Mouse (Mus musculus): ENCODE measurements around the gene Ccdc3. TPM values are rescaled to one million over a fixed set of nuclear protein-coding genes. Genes with fewer than 3 reads are reported as not detected.

Gene Ccdc3
- polyA plus RNA-seq, 1 experiment from 2014 or later: 6.8 TPM

- no peak overlapping the region for H3K4me3 ChIP-seq
- H3K36me3 ChIP-seq: no peaks in the 10 kb centered on the region
- H3K27ac ChIP-seq: no peak overlapping the region
- no peaks in the 10 kb centered on the region for H3K9me3 ChIP-seq (replicated peaks)
- no peak for ATAC-seq (replicated peaks; ENCODE audit: insufficient number of reproducible peaks, insufficient read depth, low FRiP score, low read depth)
- H3K27me3 ChIP-seq: no peaks in the 10 kb centered on the region
- H3K4me2 ChIP-seq: no peak overlapping the region
- peaks cover 17% of the 10 kb centered on the region for H3K4me1 ChIP-seq (replicated peaks)
- 67% methylated on average over 4 of the region's 4 CpGs for WGBS
- no peak overlapping the region for H3K9ac ChIP-seq
These were observed 46.6 kb downstream of the Ccdc3 start for GRCm38 (mm10) chr2:5184166-5184565.

- ATAC-seq (replicated peaks; ENCODE audit: insufficient number of reproducible peaks, insufficient read depth, low FRiP score, low read depth): no peak
- H3K9me3 ChIP-seq (replicated peaks): no peaks in the 10 kb centered on the region
- 45% methylated on average over 3 of the region's 3 CpGs for WGBS
- no peaks in the 10 kb centered on the region for H3K27me3 ChIP-seq
- no peak overlapping the region for H3K27ac ChIP-seq
- no peak overlapping the region for H3K4me2 ChIP-seq
- H3K36me3 ChIP-seq: no peaks in the 10 kb centered on the region
- peaks cover 17% of the 10 kb centered on the region for H3K4me1 ChIP-seq (replicated peaks)
- H3K9ac ChIP-seq: no peak overlapping the region
- H3K4me3 ChIP-seq: no peak overlapping the region
These were observed 48.1 kb downstream of the Ccdc3 start for GRCm38 (mm10) chr2:5185631-5186030.

- ATAC-seq (replicated peaks; ENCODE audit: insufficient number of reproducible peaks, insufficient read depth, low FRiP score, low read depth): no peak
- Histone ChIP-seq H3K4me3 (no peak overlapping the region), H3K4me2 (no peak overlapping the region), H3K9me3 (replicated peaks) (no peaks in the 10 kb centered on the region), H3K4me1 (replicated peaks) (no peaks in the 10 kb centered on the region), H3K27me3 (no peaks in the 10 kb centered on the region), H3K27ac (no peak overlapping the region), H3K9ac (no peak overlapping the region), H3K36me3 (no peaks in the 10 kb centered on the region)
- 91% methylated on average over 4 of the region's 4 CpGs for WGBS
These were observed 54.6 kb downstream of the Ccdc3 start for GRCm38 (mm10) chr2:5192156-5192555.

GRCm38 (mm10) chr2:5193071-5193470 is 55.5 kb downstream of the Ccdc3 start:
- Histone ChIP-seq H3K27me3 (no peaks in the 10 kb centered on the region), H3K9me3 (replicated peaks) (no peaks in the 10 kb centered on the region), H3K4me1 (replicated peaks) (no peaks in the 10 kb centered on the region), H3K36me3 (no peaks in the 10 kb centered on the region), H3K27ac (no peak overlapping the region), H3K9ac (no peak overlapping the region), H3K4me2 (no peak overlapping the region), H3K4me3 (no peak overlapping the region)
- 81% methylated on average over 4 of the region's 4 CpGs for WGBS
- no peak for ATAC-seq (replicated peaks; ENCODE audit: insufficient number of reproducible peaks, insufficient read depth, low FRiP score, low read depth)

- Histone ChIP-seq H3K9ac (no peak overlapping the region), H3K27me3 (no peaks in the 10 kb centered on the region), H3K27ac (no peak overlapping the region), H3K36me3 (no peaks in the 10 kb centered on the region), H3K4me1 (replicated peaks) (no peaks in the 10 kb centered on the region), H3K4me3 (no peak overlapping the region), H3K9me3 (replicated peaks) (no peaks in the 10 kb centered on the region), H3K4me2 (no peak overlapping the region)
- no peak for ATAC-seq (replicated peaks; ENCODE audit: insufficient number of reproducible peaks, insufficient read depth, low FRiP score, low read depth)
- 67% methylated on average over 6 of the region's 6 CpGs for WGBS
These were observed 57.2 kb downstream of the Ccdc3 start for GRCm38 (mm10) chr2:5194701-5195215.

GRCm38 (mm10) chr2:5197486-5197885 is 59.9 kb downstream of the Ccdc3 start:
- Histone ChIP-seq H3K4me1 (replicated peaks) (no peaks in the 10 kb centered on the region), H3K36me3 (no peaks in the 10 kb centered on the region), H3K9ac (no peak overlapping the region), H3K4me3 (no peak overlapping the region), H3K27ac (no peak overlapping the region), H3K4me2 (no peak overlapping the region), H3K27me3 (no peaks in the 10 kb centered on the region), H3K9me3 (replicated peaks) (no peaks in the 10 kb centered on the region)
- no peak for ATAC-seq (replicated peaks; ENCODE audit: insufficient number of reproducible peaks, insufficient read depth, low FRiP score, low read depth)
- WGBS: 88% methylated on average over 4 of the region's 4 CpGs

GRCm38 (mm10) chr2:5199289-5199688 is 61.7 kb downstream of the Ccdc3 start:
- H3K27me3 ChIP-seq: no peaks in the 10 kb centered on the region
- no peaks in the 10 kb centered on the region for H3K36me3 ChIP-seq
- no peaks in the 10 kb centered on the region for H3K4me1 ChIP-seq (replicated peaks)
- 87% methylated on average over 17 of the region's 17 CpGs for WGBS
- no peak overlapping the region for H3K4me3 ChIP-seq
- no peak overlapping the region for H3K4me2 ChIP-seq
- H3K27ac ChIP-seq: no peak overlapping the region
- H3K9me3 ChIP-seq (replicated peaks): no peaks in the 10 kb centered on the region
- no peak overlapping the region for H3K9ac ChIP-seq
- ATAC-seq (replicated peaks; ENCODE audit: insufficient number of reproducible peaks, insufficient read depth, low FRiP score, low read depth): no peak

- Histone ChIP-seq H3K9ac (no peak overlapping the region), H3K4me1 (replicated peaks) (no peaks in the 10 kb centered on the region), H3K4me3 (no peak overlapping the region), H3K36me3 (no peaks in the 10 kb centered on the region), H3K27me3 (no peaks in the 10 kb centered on the region), H3K27ac (no peak overlapping the region), H3K9me3 (replicated peaks) (no peaks in the 10 kb centered on the region), H3K4me2 (no peak overlapping the region)
- ATAC-seq (replicated peaks; ENCODE audit: insufficient number of reproducible peaks, insufficient read depth, low FRiP score, low read depth): no peak
- 72% methylated on average over 7 of the region's 7 CpGs for WGBS
These were observed 63.3 kb downstream of the Ccdc3 start for GRCm38 (mm10) chr2:5200817-5201364.

GRCm38 (mm10) chr2:5203146-5203545 is 65.6 kb downstream of the Ccdc3 start:
- Histone ChIP-seq H3K4me2 (no peak overlapping the region), H3K9me3 (replicated peaks) (no peaks in the 10 kb centered on the region), H3K27me3 (no peaks in the 10 kb centered on the region), H3K4me1 (replicated peaks) (no peaks in the 10 kb centered on the region), H3K4me3 (no peak overlapping the region), H3K9ac (no peak overlapping the region), H3K36me3 (no peaks in the 10 kb centered on the region), H3K27ac (no peak overlapping the region)
- ATAC-seq (replicated peaks; ENCODE audit: insufficient number of reproducible peaks, insufficient read depth, low FRiP score, low read depth): no peak
- WGBS: 70% methylated on average over 1 of the region's 1 CpGs

GRCm38 (mm10) chr2:5204941-5205340 is 67.4 kb downstream of the Ccdc3 start:
- WGBS: 64% methylated on average over 1 of the region's 1 CpGs
- Histone ChIP-seq H3K9ac (no peak overlapping the region), H3K27ac (no peak overlapping the region), H3K9me3 (replicated peaks) (no peaks in the 10 kb centered on the region), H3K4me3 (no peak overlapping the region), H3K27me3 (no peaks in the 10 kb centered on the region), H3K4me1 (replicated peaks) (no peaks in the 10 kb centered on the region), H3K4me2 (no peak overlapping the region), H3K36me3 (no peaks in the 10 kb centered on the region)
- ATAC-seq (replicated peaks; ENCODE audit: insufficient number of reproducible peaks, insufficient read depth, low FRiP score, low read depth): no peak

GRCm38 (mm10) chr2:5206651-5207050 is 69.1 kb downstream of the Ccdc3 start:
- H3K9ac ChIP-seq: no peak overlapping the region
- H3K36me3 ChIP-seq: no peaks in the 10 kb centered on the region
- no peak overlapping the region for H3K27ac ChIP-seq
- no peak for ATAC-seq (replicated peaks; ENCODE audit: insufficient number of reproducible peaks, insufficient read depth, low FRiP score, low read depth)
- H3K9me3 ChIP-seq (replicated peaks): no peaks in the 10 kb centered on the region
- no peaks in the 10 kb centered on the region for H3K4me1 ChIP-seq (replicated peaks)
- no peak overlapping the region for H3K4me2 ChIP-seq
- H3K27me3 ChIP-seq: no peaks in the 10 kb centered on the region
- H3K4me3 ChIP-seq: no peak overlapping the region
- WGBS: 82% methylated on average over 3 of the region's 3 CpGs

GRCm38 (mm10) chr2:5214581-5214980 is 77.0 kb downstream of the Ccdc3 start:
- no peaks in the 10 kb centered on the region for H3K9me3 ChIP-seq (replicated peaks)
- no peak overlapping the region for H3K4me2 ChIP-seq
- H3K4me1 ChIP-seq (replicated peaks): no peaks in the 10 kb centered on the region
- 54% methylated on average over 1 of the region's 1 CpGs for WGBS
- ATAC-seq (replicated peaks; ENCODE audit: insufficient number of reproducible peaks, insufficient read depth, low FRiP score, low read depth): no peak
- no peaks in the 10 kb centered on the region for H3K36me3 ChIP-seq
- H3K4me3 ChIP-seq: no peak overlapping the region
- no peak overlapping the region for H3K27ac ChIP-seq
- no peak overlapping the region for H3K9ac ChIP-seq
- no peaks in the 10 kb centered on the region for H3K27me3 ChIP-seq

Measured in heart, embryonic 15.5 days (tissue).